1 mouse cellular context compared by ENCODE assay signal in genomic region chr2:45110757-45111411, GRCm38 (mm10).
A peak's percentile ranks its signal among the peaks of the same experiment; 100 is the strongest.
TF ChIP-seq lines count a peak whose summit lies in the region.

No protein-coding gene starts in this region.

TF ChIP-seq in MEL, 35 proteins besides CTCF, POLR2A, EP300 and RAD21 (continued from another document):
- TF ChIP-seq SIN3A (IDR thresholded peaks at IDR 0.05; ENCODE audit: low read length) (peak; percentile 75), BHLHE40 (IDR thresholded peaks at IDR 0.05; ENCODE audit: borderline replicate concordance, low read depth, low read length) (no peak), KAT2A (conservative IDR thresholded peaks at IDR 0.05; ENCODE audit: low read depth, low read length) (no peak), NELFE (IDR thresholded peaks at IDR 0.05; ENCODE audit: low read depth, low read length) (peak; percentile 20), RCOR1 (IDR thresholded peaks at IDR 0.05; ENCODE audit: low read depth, low read length) (peak; percentile 23; the same call in 1 of the 2 replicates), TBP (IDR thresholded peaks at IDR 0.05; ENCODE audit: low read depth, low read length) (peak; percentile 78), ELF1 (IDR thresholded peaks at IDR 0.05; ENCODE audit: low read depth, low read length) (peak; percentile 43; the same call in 1 of the 2 replicates), ETS1 (IDR thresholded peaks at IDR 0.05; ENCODE audit: low read depth, low read length) (peak; percentile 71), HCFC1 (IDR thresholded peaks at IDR 0.05; ENCODE audit: low read depth, low read length) (no peak), MAFK (IDR thresholded peaks at IDR 0.05; ENCODE audit: borderline replicate concordance, low read depth, low read length) (no peak), CHD2 (IDR thresholded peaks at IDR 0.05; ENCODE audit: low read length) (no peak), MYB (IDR thresholded peaks at IDR 0.05; ENCODE audit: low read depth, low read length) (no peak), NRF1 (IDR thresholded peaks at IDR 0.05; ENCODE audit: insufficient read depth, low read depth, low read length, poor library complexity, severe bottlenecking) (no peak), MAX (IDR thresholded peaks at IDR 0.05; ENCODE audit: low read length) (peak; percentile 73), ZMIZ1 (IDR thresholded peaks at IDR 0.05; ENCODE audit: low read depth, low read length) (no peak), UBTF (IDR thresholded peaks at IDR 0.05; ENCODE audit: borderline replicate concordance, insufficient read depth, low read depth, low read length) (0 out of 2 replicates have a peak, but pooled peaks have one; percentile 62), USF1 (IDR thresholded peaks at IDR 0.05; ENCODE audit: low read depth, low read length) (no peak), MXI1 (IDR thresholded peaks at IDR 0.05; ENCODE audit: low read depth, low read length) (peak; percentile 62), SMC3 (IDR thresholded peaks at IDR 0.05; ENCODE audit: low read depth, low read length) (peak; percentile 30)
TF ChIP-seq in MEL: peak in this region for 19.
